Mouse (Mus musculus) E14TG2a.4 (cell line): Measurements from ENCODE around the gene Camk2d.

Experiments used
- CTCF ChIP-seq: conservative IDR thresholded peaks from 2 replicates; pipeline ENCODE4 v1.5.1; 2014; ENCODE audit warnings: low read length
- NANOG ChIP-seq: IDR thresholded peaks from 2 replicates; pipeline ENCODE4 v1.6.1; 2014; ENCODE audit warnings: borderline replicate concordance, low read length, mixed read lengths
- POU5F1 ChIP-seq: IDR thresholded peaks from 2 replicates; pipeline ENCODE4 v1.6.1; 2014; ENCODE audit warnings: low read length, borderline replicate concordance

DNA sequence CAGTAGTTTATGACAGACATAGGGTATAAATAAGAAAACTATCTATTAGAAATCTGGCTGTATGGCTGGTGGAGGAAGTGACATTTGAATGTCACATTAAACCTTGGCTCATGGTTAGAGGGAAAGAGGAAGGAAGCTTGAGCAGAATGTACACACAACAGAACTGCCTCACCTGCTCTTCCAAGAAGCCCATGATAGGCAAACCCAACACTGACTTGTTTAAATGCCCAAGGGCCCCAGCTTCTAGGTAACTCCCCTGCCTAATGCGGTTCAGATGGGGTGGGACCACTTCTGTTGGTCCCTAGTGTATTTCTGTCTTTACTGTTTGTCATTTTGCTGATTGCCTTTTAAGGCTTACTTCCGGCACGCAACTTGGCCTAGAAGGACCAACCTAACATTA lies 226.3 kb downstream of the Camk2d start:
- TF ChIP-seq CTCF, result no peak
- TF ChIP-seq NANOG, result no peak
- TF ChIP-seq POU5F1, result no peak
